12 mouse cellular contexts compared by ENCODE assay signal in the genomic region with DNA sequence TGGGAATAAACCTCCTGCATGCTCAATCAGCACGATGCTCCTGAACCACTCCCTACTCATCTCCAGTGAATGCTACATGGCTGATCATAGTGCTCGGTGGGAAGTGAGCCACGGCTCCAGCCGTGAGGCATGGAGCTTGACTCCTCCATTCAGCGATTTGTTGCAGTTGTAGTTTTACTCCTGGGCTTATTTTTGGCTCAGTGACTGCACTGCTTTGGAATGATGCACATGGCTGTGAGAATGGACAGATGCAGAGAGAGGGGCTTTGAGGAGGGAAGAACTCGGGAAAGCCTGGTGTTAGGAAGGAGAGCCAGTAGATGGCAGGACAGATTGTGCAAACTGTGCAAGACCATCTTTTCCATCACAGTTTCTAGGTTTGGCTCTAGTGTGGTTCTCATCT. TPM values are rescaled to one million over a fixed set of nuclear protein-coding genes. Genes with fewer than 3 reads are reported as not detected.
DNase-seq lines count a peak whose midpoint lies in the region; ATAC-seq and TF ChIP-seq lines count a peak whose summit lies in the region.
"Had no signal": no experiment of that assay in that cellular context is flagged by ENCODE, and none has a peak within 500 bp of the region (broad histone marks: within the 10 kb centered on the region; RNA-seq: fewer than 3 reads in every experiment).

No protein-coding gene starts in this region.

- WGBS in hindbrain, postnatal 0 days: 33% methylated on average over 6 of the region's 6 CpGs
- WGBS in hindbrain, embryonic 11.5 days: 82% methylated on average over 6 of the region's 6 CpGs
- WGBS in stomach, postnatal 0 days: 47% methylated on average over 6 of the region's 6 CpGs

- no peaks in the 10 kb centered on the region for H3K27me3 ChIP-seq in hindbrain, postnatal 0 days (ENCODE audit: insufficient read depth, low read length)
- H3K27me3 ChIP-seq in hindbrain, embryonic 11.5 days (ENCODE audit: control insufficient read depth, insufficient read depth, low read length): no peaks in the 10 kb centered on the region
- no peaks in the 10 kb centered on the region for H3K27me3 ChIP-seq in stomach, postnatal 0 days (ENCODE audit: control insufficient read depth, insufficient read depth, low read length)
- H3K27me3 ChIP-seq: neural tube, embryonic 13.5 days had no signal

- peak; percentile 59 to 66 for DNase-seq in cerebellum, postnatal 10 days
- DNase-seq in cerebellum, adult 8-10 months: no peak
- DNase-seq in hindbrain, postnatal 0 days (ENCODE audit: low spot score): peak; percentile 67
- DNase-seq in hindbrain, embryonic 11.5 days (ENCODE audit: low spot score): no peak
- peak; percentile 13 for DNase-seq in right cerebral cortex, postnatal 4 days
- DNase-seq in right cerebral cortex, postnatal 25 days: no peak
- DNase-seq in stomach, postnatal 0 days (ENCODE audit: low spot score): peak; percentile 15
- DNase-seq: cerebellum, adult 11 months had no signal

- peak; percentile 60 for ATAC-seq in hindbrain, postnatal 0 days
- no peak for ATAC-seq in hindbrain, embryonic 11.5 days (ENCODE audit: low FRiP score)
- ATAC-seq in stomach, postnatal 0 days (ENCODE audit: low FRiP score, low TSS enrichment): peak; percentile 71
- no peak for ATAC-seq in megakaryocyte, adult 5-6 weeks (ENCODE audit: poor library complexity, severe bottlenecking)

- H3K36me3 ChIP-seq in hindbrain, postnatal 0 days (ENCODE audit: insufficient read depth, low read length): no peaks in the 10 kb centered on the region
- H3K36me3 ChIP-seq in hindbrain, embryonic 11.5 days (ENCODE audit: control insufficient read depth, insufficient read depth, low read length): no peaks in the 10 kb centered on the region
- no peaks in the 10 kb centered on the region; the same call in 1 of the 2 replicates for H3K36me3 ChIP-seq in stomach, postnatal 0 days (ENCODE audit: control insufficient read depth, insufficient read depth, low read length)
- H3K36me3 ChIP-seq: neural tube, embryonic 13.5 days had no signal

- no peaks in the 10 kb centered on the region; the same call in 1 of the 2 replicates for H3K4me1 ChIP-seq in hindbrain, postnatal 0 days (ENCODE audit: insufficient read depth, low read length)
- no peaks in the 10 kb centered on the region for H3K4me1 ChIP-seq in hindbrain, embryonic 11.5 days (replicated peaks; ENCODE audit: control insufficient read depth, insufficient read depth, low read length)
- no peaks in the 10 kb centered on the region for H3K4me1 ChIP-seq in stomach, postnatal 0 days (replicated peaks; ENCODE audit: control insufficient read depth, insufficient read depth)
- H3K4me1 ChIP-seq: neural tube, embryonic 13.5 days had no signal

- no peaks in the 10 kb centered on the region for H3K9me3 ChIP-seq in hindbrain, postnatal 0 days (ENCODE audit: low read length)
- no peaks in the 10 kb centered on the region for H3K9me3 ChIP-seq in hindbrain, embryonic 11.5 days (ENCODE audit: control insufficient read depth, low read length)
- H3K9me3 ChIP-seq in stomach, postnatal 0 days (ENCODE audit: control insufficient read depth, low read length): no peaks in the 10 kb centered on the region
- H3K9me3 ChIP-seq: neural tube, embryonic 13.5 days had no signal

- no peak for TF ChIP-seq EP300 in stomach, postnatal 0 days (optimal IDR thresholded peaks at IDR 0.05)

- H3K9ac ChIP-seq in hindbrain, postnatal 0 days (replicated peaks; ENCODE audit: low read length): no peak overlapping the region
- H3K9ac ChIP-seq in hindbrain, embryonic 11.5 days (ENCODE audit: low read depth, low read length): no peak overlapping the region
- H3K9ac ChIP-seq in stomach, postnatal 0 days (ENCODE audit: low read length): no peak overlapping the region
- H3K9ac ChIP-seq: hindbrain, embryonic 14.5 days; neural tube, embryonic 13.5 days had no signal

- TF ChIP-seq CTCF in hindbrain, postnatal 0 days (IDR thresholded peaks at IDR 0.05; ENCODE audit: low read depth): peak; percentile 68
- peak; percentile 66 for TF ChIP-seq CTCF in stomach, postnatal 0 days (IDR thresholded peaks at IDR 0.05; ENCODE audit: low read depth)

- H3K4me3 ChIP-seq in hindbrain, postnatal 0 days (ENCODE audit: low read length): no peak overlapping the region
- no peak overlapping the region for H3K4me3 ChIP-seq in hindbrain, embryonic 11.5 days (ENCODE audit: low read depth, low read length)
- H3K4me3 ChIP-seq in stomach, postnatal 0 days (ENCODE audit: low read depth, low read length): no peak overlapping the region
- H3K4me3 ChIP-seq: neural tube, embryonic 13.5 days had no signal

- 0 out of 2 replicates have a peak overlapping the region, but pooled peaks have one; percentile 3 for H3K27ac ChIP-seq in hindbrain, postnatal 0 days
- H3K27ac ChIP-seq in hindbrain, embryonic 11.5 days (ENCODE audit: low read depth, low read length): no peak overlapping the region
- peak overlapping the region; percentile 46 for H3K27ac ChIP-seq in stomach, postnatal 0 days (replicated peaks)
- H3K27ac ChIP-seq: hindbrain, embryonic 14.5 days; macrophage; neural tube, embryonic 13.5 days had no signal

- no peak overlapping the region for H3K4me2 ChIP-seq in hindbrain, postnatal 0 days (ENCODE audit: low read depth, low read length)
- no peak overlapping the region for H3K4me2 ChIP-seq in hindbrain, embryonic 11.5 days (replicated peaks; ENCODE audit: low read depth, low read length)
- H3K4me2 ChIP-seq in stomach, postnatal 0 days (replicated peaks; ENCODE audit: low read depth): no peak overlapping the region
- H3K4me2 ChIP-seq: hindbrain, embryonic 14.5 days; neural tube, embryonic 13.5 days had no signal

RNA-seq across cellular contexts. Expression of a gene that starts 49.1 kb away (rescaled TPM):
- total RNA-seq in hindbrain, postnatal 0 days (2014; rRNA removed): 14.3 and 17.0 TPM in 2 replicates
- 2.3 TPM in 2 replicates for polyA plus RNA-seq in hindbrain, postnatal 0 days (2015; fragmentation: Nextera tagmentation; extraction: Ambion mirVana)
- polyA plus RNA-seq in hindbrain, embryonic 11.5 days (2014; fragmentation: Nextera tagmentation; extraction: Ambion mirVana): 2.3 and 2.9 TPM in 2 replicates
- 1.2 and 1.5 TPM in 2 replicates for polyA plus RNA-seq in stomach, postnatal 0 days (2015; fragmentation: Nextera tagmentation; extraction: Ambion mirVana)
- 24.7 and 25.8 TPM in 2 replicates for total RNA-seq in megakaryocyte, adult 5-6 weeks (2015)
- 19.1 TPM in 2 replicates for total RNA-seq in megakaryocyte, adult 5-6 weeks (2017)

Comparison
In these comparisons a context has a peak if more than half of its experiments do, and no peak if none do; other contexts are left out.
1. DNase-seq: peak in cerebellum, postnatal 10 days (2 of 2), hindbrain, postnatal 0 days (single experiment), right cerebral cortex, postnatal 4 days (single experiment) and stomach, postnatal 0 days (single experiment); none in cerebellum, adult 8-10 months (single experiment), hindbrain, embryonic 11.5 days (single experiment) and right cerebral cortex, postnatal 25 days (single experiment).
2. ATAC-seq: peak in hindbrain, postnatal 0 days (single experiment) and stomach, postnatal 0 days (single experiment); none in hindbrain, embryonic 11.5 days (single experiment) and megakaryocyte, adult 5-6 weeks (single experiment).